Mouse (Mus musculus): ENCODE results near the gene Sh3rf1. TPM values are rescaled to one million over a fixed set of nuclear protein-coding genes. Genes with fewer than 3 reads are reported as not detected.
A peak's percentile ranks its signal among the peaks of the same experiment; 100 is the strongest.

The Sh3rf1 gene
- polyA plus RNA-seq, 1 experiment: 19.7 TPM

DNA sequence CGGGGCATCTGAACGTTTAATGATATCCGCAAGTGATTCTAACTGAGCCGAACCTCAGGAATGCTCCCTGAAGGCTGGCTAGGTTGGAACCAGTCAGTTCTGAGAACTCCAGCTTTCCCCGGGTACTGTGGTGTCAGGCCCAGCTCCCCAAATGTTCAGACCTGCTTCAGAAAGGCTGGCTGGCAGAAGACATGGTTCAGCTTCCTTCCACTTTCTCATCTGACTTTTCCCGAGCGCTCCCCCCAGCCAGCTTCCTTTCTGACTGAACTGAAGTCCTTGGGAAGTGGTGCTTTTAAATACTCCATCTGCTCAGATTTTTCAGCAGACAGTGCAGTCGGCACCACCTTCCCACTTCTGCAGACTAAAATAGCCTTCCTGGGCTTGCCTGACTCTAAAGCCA lies 6.2 kb upstream of the Sh3rf1 start:
- Histone ChIP-seq H3K4me3 (replicated peaks; ENCODE audit: extremely low read depth, low read depth, low read length) (no peak overlapping the region), H3K4me1 (ENCODE audit: control insufficient read depth, insufficient read depth, low read length) (no peaks in the 10 kb centered on the region)
- WGBS: 53% methylated on average over 8 of the region's 8 CpGs
- TF ChIP-seq CTCF (IDR thresholded peaks at IDR 0.05; ENCODE audit: insufficient read depth, low read length) (no peak), POLR2A (IDR thresholded peaks at IDR 0.05; ENCODE audit: borderline replicate concordance, extremely low read depth, low read depth, low read length) (no peak)
- DNase-seq: no peak

DNA sequence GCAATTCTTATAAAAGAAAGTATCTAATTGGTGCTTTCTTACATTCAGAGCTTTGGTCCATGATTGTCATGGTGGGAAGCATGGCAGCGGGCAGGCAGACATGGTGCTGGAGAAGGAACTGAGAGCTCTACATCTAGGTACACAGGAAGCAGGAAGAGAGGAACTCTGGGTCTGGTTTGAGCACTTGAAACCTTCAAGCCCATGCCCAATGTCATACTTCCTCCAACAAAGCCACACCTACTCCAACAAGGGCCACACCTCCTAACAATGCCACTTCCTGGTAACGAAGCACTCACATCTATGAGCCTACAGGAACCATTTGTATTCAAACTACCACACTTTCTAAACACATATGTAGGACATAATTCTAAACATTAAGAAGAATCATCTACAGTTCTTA lies 5.2 kb upstream of the Sh3rf1 start:
- TF ChIP-seq POLR2A (IDR thresholded peaks at IDR 0.05; ENCODE audit: borderline replicate concordance, extremely low read depth, low read depth, low read length) (no peak), CTCF (IDR thresholded peaks at IDR 0.05; ENCODE audit: insufficient read depth, low read length) (no peak)
- Histone ChIP-seq H3K4me3 (replicated peaks; ENCODE audit: extremely low read depth, low read depth, low read length) (no peak overlapping the region), H3K4me1 (ENCODE audit: control insufficient read depth, insufficient read depth, low read length) (no peaks in the 10 kb centered on the region; the same call in 1 of the 2 replicates)
- DNase-seq: no peak
- 84% methylated on average over 2 of the region's 2 CpGs for WGBS

DNA sequence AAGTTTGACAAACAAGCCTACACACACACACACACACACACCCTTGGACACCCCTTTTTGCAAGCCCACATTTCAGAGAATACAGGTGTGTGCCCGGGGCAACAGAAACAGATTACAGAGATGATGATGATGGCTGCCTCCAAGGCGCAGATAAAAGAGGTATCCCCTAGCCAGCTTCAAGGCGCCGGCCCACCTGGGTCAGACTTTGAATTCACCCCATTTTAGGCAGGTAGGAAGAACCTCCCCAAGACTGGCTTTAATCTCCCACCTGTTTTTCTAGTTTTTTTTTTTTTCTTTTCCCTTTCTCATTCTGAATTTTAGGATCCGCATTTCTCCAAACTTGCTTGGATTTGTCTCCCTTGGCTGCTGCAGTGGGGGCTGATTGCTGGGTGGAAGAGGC lies 389 bp upstream of the Sh3rf1 start:
- 28% methylated on average over 5 of the region's 5 CpGs for WGBS
- DNase-seq: no peak
- TF ChIP-seq POLR2A (IDR thresholded peaks at IDR 0.05; ENCODE audit: borderline replicate concordance, extremely low read depth, low read depth, low read length) (no peak), CTCF (IDR thresholded peaks at IDR 0.05; ENCODE audit: insufficient read depth, low read length) (no peak)
- H3K4me1 ChIP-seq (ENCODE audit: control insufficient read depth, insufficient read depth, low read length): peaks cover 3% of the 10 kb centered on the region; the same call in 1 of the 2 replicates
- H3K4me3 ChIP-seq (replicated peaks; ENCODE audit: extremely low read depth, low read depth, low read length): peak overlapping the region; percentile 83

DNA sequence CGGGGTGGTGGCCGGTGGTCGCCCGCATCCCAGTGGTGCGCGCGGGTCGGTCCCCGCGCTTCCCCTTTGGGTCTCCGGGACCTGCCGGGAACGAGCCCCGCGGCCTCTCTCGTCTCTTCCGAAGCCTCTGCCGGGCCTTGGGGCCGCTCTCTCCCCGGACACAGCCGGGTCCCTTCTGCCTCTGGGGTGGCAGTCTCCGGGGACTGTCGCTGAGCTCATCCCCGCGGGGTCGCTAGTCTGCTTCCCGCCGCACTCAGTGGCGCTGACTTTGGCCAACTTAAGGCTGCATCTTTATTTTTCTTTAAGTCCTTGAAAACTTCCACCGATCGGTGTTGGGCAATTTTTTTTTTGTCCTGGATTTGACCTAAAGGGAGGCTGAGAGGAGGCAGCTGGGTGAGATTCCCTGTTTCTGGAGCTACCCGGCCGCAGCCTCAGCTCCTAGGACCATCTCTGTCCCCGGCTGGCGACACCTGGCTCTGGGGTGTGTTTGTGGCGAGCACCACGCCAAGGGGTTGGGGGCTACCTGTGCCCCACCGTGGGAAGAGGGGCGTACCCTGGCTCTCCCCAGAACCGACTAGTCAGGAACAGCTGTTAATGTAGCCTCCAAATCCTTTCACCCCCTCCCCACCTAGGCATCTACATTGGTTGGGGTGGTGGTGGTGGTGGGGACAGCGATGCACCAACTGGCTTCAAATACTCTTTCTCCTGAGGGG lies 864 bp downstream of the Sh3rf1 start:
- peak; percentile 66 for DNase-seq
- Histone ChIP-seq H3K4me3 (replicated peaks; ENCODE audit: extremely low read depth, low read depth, low read length) (peak overlapping the region; percentile 83), H3K4me1 (ENCODE audit: control insufficient read depth, insufficient read depth, low read length) (peaks cover 6% of the 10 kb centered on the region)
- no peak for TF ChIP-seq POLR2A (IDR thresholded peaks at IDR 0.05; ENCODE audit: borderline replicate concordance, extremely low read depth, low read depth, low read length)
- TF ChIP-seq CTCF (IDR thresholded peaks at IDR 0.05; ENCODE audit: insufficient read depth, low read length): no peak
- under 1% methylated on average over 35 of the region's 41 CpGs for WGBS

DNA sequence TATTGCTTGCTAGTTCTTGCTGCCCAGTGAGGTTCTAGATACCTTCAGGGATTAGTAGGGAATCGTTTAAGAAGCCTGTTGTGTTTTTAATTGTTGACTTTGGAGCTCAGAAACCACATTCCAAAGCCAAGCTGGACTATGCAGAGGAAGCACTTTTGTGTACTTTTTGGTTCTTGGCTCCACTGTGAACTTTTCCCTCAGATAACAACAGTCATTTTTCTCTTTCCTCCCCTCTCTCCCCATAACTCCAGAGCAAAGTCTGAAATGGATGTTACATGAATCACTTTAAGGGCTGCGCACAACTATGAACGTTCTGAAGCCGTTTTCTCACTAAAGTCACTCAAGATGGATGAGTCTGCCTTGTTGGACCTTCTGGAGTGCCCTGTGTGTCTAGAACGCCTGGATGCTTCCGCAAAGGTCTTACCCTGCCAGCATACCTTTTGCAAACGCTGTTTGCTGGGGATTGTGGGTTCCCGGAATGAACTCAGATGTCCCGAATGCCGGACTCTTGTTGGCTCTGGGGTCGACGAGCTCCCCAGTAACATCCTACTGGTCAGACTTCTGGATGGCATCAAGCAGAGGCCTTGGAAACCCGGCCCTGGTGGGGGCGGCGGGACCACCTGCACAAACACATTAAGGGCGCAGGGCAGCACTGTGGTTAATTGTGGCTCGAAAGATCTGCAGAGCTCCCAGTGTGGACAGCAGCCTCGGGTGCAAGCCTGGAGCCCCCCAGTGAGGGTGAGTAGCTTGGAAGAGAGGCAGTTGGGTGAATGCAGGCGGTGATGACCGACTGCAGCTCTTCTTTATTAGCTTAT lies 2.1 kb downstream of the Sh3rf1 start:
- Histone ChIP-seq H3K4me1 (ENCODE audit: control insufficient read depth, insufficient read depth, low read length) (peaks cover 10% of the 10 kb centered on the region), H3K4me3 (replicated peaks; ENCODE audit: extremely low read depth, low read depth, low read length) (peak overlapping the region; percentile 60)
- no peak for TF ChIP-seq POLR2A (IDR thresholded peaks at IDR 0.05; ENCODE audit: borderline replicate concordance, extremely low read depth, low read depth, low read length)
- no peak for TF ChIP-seq CTCF (IDR thresholded peaks at IDR 0.05; ENCODE audit: insufficient read depth, low read length)
- no peak for DNase-seq
- 37% methylated on average over 20 of the region's 20 CpGs for WGBS

DNA sequence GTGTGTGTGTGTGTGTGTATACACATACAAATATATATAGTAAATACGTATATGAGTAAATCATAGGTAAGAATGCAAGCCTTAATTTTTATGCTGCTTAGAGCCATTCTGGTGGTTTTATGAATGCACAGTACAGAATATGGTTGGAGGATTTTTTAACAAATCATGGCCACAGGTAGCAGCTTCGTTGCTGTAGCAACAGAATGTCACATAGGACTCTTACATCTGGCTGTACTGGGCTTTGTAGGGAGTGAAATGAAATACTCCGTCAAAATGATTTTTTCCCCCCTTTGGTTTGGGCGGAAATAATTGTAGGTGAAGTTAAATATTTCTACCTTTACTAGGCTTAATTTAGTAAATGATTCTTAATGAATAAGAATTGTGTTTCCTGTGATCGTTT lies 3.0 kb downstream of the Sh3rf1 start:
- DNase-seq: no peak
- Histone ChIP-seq H3K4me1 (ENCODE audit: control insufficient read depth, insufficient read depth, low read length) (peaks cover 12% of the 10 kb centered on the region), H3K4me3 (replicated peaks; ENCODE audit: extremely low read depth, low read depth, low read length) (no peak overlapping the region)
- WGBS: 77% methylated on average over 5 of the region's 5 CpGs
- TF ChIP-seq CTCF (IDR thresholded peaks at IDR 0.05; ENCODE audit: insufficient read depth, low read length) (no peak), POLR2A (IDR thresholded peaks at IDR 0.05; ENCODE audit: borderline replicate concordance, extremely low read depth, low read depth, low read length) (no peak)

DNA sequence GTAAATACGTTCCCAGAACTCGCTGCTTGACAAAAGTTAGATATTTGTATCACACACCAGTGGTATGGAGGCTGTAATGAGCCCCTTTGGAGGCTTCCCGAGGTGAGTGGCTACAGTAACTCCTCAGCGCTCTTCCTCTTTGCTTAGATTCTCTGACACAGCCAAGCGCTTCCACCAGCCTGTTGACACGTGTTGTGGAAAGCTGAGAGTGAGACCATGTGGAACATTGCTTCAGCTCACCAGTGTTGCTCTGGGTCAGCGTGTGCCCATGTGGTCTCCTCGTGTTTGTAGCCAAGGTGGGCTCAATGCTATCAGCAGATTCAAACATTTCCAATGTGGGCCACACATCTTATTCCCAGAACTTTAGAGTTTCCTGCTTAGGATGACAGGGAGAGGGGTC lies 5.0 kb downstream of the Sh3rf1 start:
- peak overlapping the region; percentile 27 for H3K4me3 ChIP-seq (replicated peaks; ENCODE audit: extremely low read depth, low read depth, low read length)
- H3K4me1 ChIP-seq (ENCODE audit: control insufficient read depth, insufficient read depth, low read length): peaks cover 18% of the 10 kb centered on the region
- no peak for TF ChIP-seq CTCF (IDR thresholded peaks at IDR 0.05; ENCODE audit: insufficient read depth, low read length)
- TF ChIP-seq POLR2A (IDR thresholded peaks at IDR 0.05; ENCODE audit: borderline replicate concordance, extremely low read depth, low read depth, low read length): no peak
- 59% methylated on average over 8 of the region's 8 CpGs for WGBS
- DNase-seq: no peak

DNA sequence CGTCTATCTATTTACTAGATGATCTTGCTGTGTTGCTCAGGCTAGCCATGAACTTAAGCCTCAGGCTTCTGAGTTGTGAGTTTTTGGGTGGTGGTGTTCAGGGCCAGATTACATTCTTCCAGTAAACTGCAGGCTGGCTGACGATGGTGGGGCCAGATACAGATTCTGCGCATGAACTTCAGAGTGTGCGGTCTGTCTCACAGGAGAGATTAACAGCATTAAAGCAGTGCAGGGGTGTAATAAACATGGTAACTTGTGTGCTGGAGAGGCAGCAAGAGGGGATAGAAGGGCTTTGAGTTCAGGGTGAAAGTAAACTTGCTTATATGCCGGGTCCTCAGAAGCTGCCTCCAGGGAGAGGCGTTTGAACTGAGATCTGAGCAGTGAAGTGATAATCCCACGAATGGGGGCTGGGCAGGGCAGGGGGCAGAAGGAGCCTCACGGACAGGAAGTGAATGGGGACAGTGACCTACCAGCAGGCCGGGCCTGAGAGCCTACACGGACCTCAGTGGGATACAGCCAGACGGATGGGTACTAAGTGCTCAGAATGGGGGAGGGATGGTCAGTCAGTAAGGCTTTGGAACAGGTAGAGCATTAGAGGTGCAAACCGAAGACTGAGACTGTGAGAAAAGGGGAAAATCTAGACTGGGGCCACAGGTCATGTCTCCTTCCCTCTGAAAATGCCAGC lies 6.0 kb downstream of the Sh3rf1 start:
- Histone ChIP-seq H3K4me3 (replicated peaks; ENCODE audit: extremely low read depth, low read depth, low read length) (no peak overlapping the region), H3K4me1 (ENCODE audit: control insufficient read depth, insufficient read depth, low read length) (peaks cover 18% of the 10 kb centered on the region)
- no peak for DNase-seq
- 75% methylated on average over 12 of the region's 12 CpGs for WGBS
- TF ChIP-seq POLR2A (IDR thresholded peaks at IDR 0.05; ENCODE audit: borderline replicate concordance, extremely low read depth, low read depth, low read length) (no peak), CTCF (IDR thresholded peaks at IDR 0.05; ENCODE audit: insufficient read depth, low read length) (no peak)

All from lung, adult 2 months (tissue).